Mouse (Mus musculus): Measurements from ENCODE around the gene AC170998.1. TPM values are rescaled to one million over a fixed set of nuclear protein-coding genes. Genes with fewer than 3 reads are reported as not detected.
"Not testable (repeated sequence)": the region's sequence is repeated elsewhere in the genome, so short reads cannot be mapped to it uniquely, and the experiment has no call there.

The AC170998.1 gene
- polyA plus RNA-seq, 1 experiment from 2014 or later, result 2.1 TPM

- Histone ChIP-seq H3K4me3 (ENCODE audit: low read depth, low read length) (peak overlapping the region; percentile 40), H3K27me3 (ENCODE audit: control insufficient read depth, insufficient read depth, low read length) (peaks cover 30% of the 10 kb centered on the region), H3K9me3 (ENCODE audit: control insufficient read depth, low read length) (no peaks in the 10 kb centered on the region), H3K9ac (ENCODE audit: low read length) (peak overlapping the region; percentile 40; the same call in 1 of the 2 replicates), H3K36me3 (ENCODE audit: control insufficient read depth, insufficient read depth, low read length) (no peaks in the 10 kb centered on the region), H3K27ac (replicated peaks; ENCODE audit: low read depth, low read length) (no peak overlapping the region), H3K4me1 (ENCODE audit: control insufficient read depth, insufficient read depth, low read length) (peaks cover 18% of the 10 kb centered on the region), H3K4me2 (ENCODE audit: low read depth, severe bottlenecking) (peak overlapping the region; percentile 87)
- WGBS, result 6% methylated on average over 24 of the region's 24 CpGs
- ATAC-seq (ENCODE audit: insufficient number of reproducible peaks, low FRiP score, low TSS enrichment, low read depth), result no peak
- DNase-seq (ENCODE audit: low spot score), result peak; percentile 51
Observed at GRCm38 (mm10) chr17:28769875-28770421, 44.1 kb downstream of the AC170998.1 start.

GRCm38 (mm10) chr17:28771289-28771688 lies 45.4 kb downstream of the AC170998.1 start:
- no peak overlapping the region for H3K4me2 ChIP-seq (ENCODE audit: low read depth, severe bottlenecking)
- H3K4me3 ChIP-seq (ENCODE audit: low read depth, low read length), result no peak overlapping the region
- H3K4me1 ChIP-seq (ENCODE audit: control insufficient read depth, insufficient read depth, low read length), result peaks cover 18% of the 10 kb centered on the region
- no peak overlapping the region for H3K9ac ChIP-seq (ENCODE audit: low read length)
- H3K9me3 ChIP-seq (ENCODE audit: control insufficient read depth, low read length), result no peaks in the 10 kb centered on the region
- DNase-seq (ENCODE audit: low spot score) (no peak), ATAC-seq (ENCODE audit: insufficient number of reproducible peaks, low FRiP score, low TSS enrichment, low read depth) (no peak)
- no peak overlapping the region for H3K27ac ChIP-seq (replicated peaks; ENCODE audit: low read depth, low read length)
- 87% methylated on average over 5 of the region's 5 CpGs for WGBS
- H3K36me3 ChIP-seq (ENCODE audit: control insufficient read depth, insufficient read depth, low read length), result no peaks in the 10 kb centered on the region
- H3K27me3 ChIP-seq (ENCODE audit: control insufficient read depth, insufficient read depth, low read length), result peaks cover 30% of the 10 kb centered on the region

- not testable (repeated sequence) for H3K4me2 ChIP-seq (ENCODE audit: low read depth, severe bottlenecking); H3K9ac ChIP-seq (ENCODE audit: low read length); ATAC-seq (ENCODE audit: insufficient number of reproducible peaks, low FRiP score, low TSS enrichment, low read depth); H3K27ac ChIP-seq (replicated peaks; ENCODE audit: low read depth, low read length); H3K4me3 ChIP-seq (ENCODE audit: low read depth, low read length); H3K9me3 ChIP-seq (ENCODE audit: control insufficient read depth, low read length); DNase-seq (ENCODE audit: low spot score); H3K36me3 ChIP-seq (ENCODE audit: control insufficient read depth, insufficient read depth, low read length)
- Histone ChIP-seq H3K27me3 (ENCODE audit: control insufficient read depth, insufficient read depth, low read length) (peaks cover 17% of the 10 kb centered on the region), H3K4me1 (ENCODE audit: control insufficient read depth, insufficient read depth, low read length) (peaks cover 12% of the 10 kb centered on the region)
- whole genome bisulfite sequencing, result 90% methylated on average over 9 of the region's 9 CpGs
Observed at GRCm38 (mm10) chr17:28774303-28774702, 48.4 kb downstream of the AC170998.1 start.

- no peaks in the 10 kb centered on the region for H3K9me3 ChIP-seq (ENCODE audit: control insufficient read depth, low read length)
- DNase-seq (ENCODE audit: low spot score), result no peak
- no peak for ATAC-seq (ENCODE audit: insufficient number of reproducible peaks, low FRiP score, low TSS enrichment, low read depth)
- peaks cover 4% of the 10 kb centered on the region; the same call in 1 of the 2 replicates for H3K4me1 ChIP-seq (ENCODE audit: control insufficient read depth, insufficient read depth, low read length)
- H3K36me3 ChIP-seq (ENCODE audit: control insufficient read depth, insufficient read depth, low read length), result no peaks in the 10 kb centered on the region
- H3K4me2 ChIP-seq (ENCODE audit: low read depth, severe bottlenecking), result no peak overlapping the region
- H3K27ac ChIP-seq (replicated peaks; ENCODE audit: low read depth, low read length), result no peak overlapping the region
- no peak overlapping the region for H3K4me3 ChIP-seq (ENCODE audit: low read depth, low read length)
- WGBS, result 93% methylated on average over 4 of the region's 4 CpGs
- no peak overlapping the region for H3K9ac ChIP-seq (ENCODE audit: low read length)
- peaks cover 8% of the 10 kb centered on the region for H3K27me3 ChIP-seq (ENCODE audit: control insufficient read depth, insufficient read depth, low read length)
Observed at GRCm38 (mm10) chr17:28775161-28775560, 49.3 kb downstream of the AC170998.1 start.

Other genes with a start within 250 kb of the AC170998.1 start
- gene Fkbp5, start 208.6 kb upstream of the AC170998.1 start, polyA plus RNA-seq (2014; fragmentation: Nextera tagmentation; extraction: Ambion mirVana), result 11.6 and 12.2 TPM in 2 replicates
- not detected in 2 replicates for gene Armc12, start 195.3 kb upstream of the AC170998.1 start, polyA plus RNA-seq (2014; fragmentation: Nextera tagmentation; extraction: Ambion mirVana)
- not detected in 2 replicates for gene Clpsl2, start 176.7 kb upstream of the AC170998.1 start, polyA plus RNA-seq (2014; fragmentation: Nextera tagmentation; extraction: Ambion mirVana)
- gene Clps, start 165.3 kb upstream of the AC170998.1 start, polyA plus RNA-seq (2014; fragmentation: Nextera tagmentation; extraction: Ambion mirVana), result not detected in 2 replicates
- gene Lhfpl5, start 150.4 kb upstream of the AC170998.1 start, polyA plus RNA-seq (2014; fragmentation: Nextera tagmentation; extraction: Ambion mirVana), result 0.26 and 0.36 TPM in 2 replicates
- 124 and 125 TPM in 2 replicates for gene Srpk1, start 103.4 kb upstream of the AC170998.1 start, polyA plus RNA-seq (2014; fragmentation: Nextera tagmentation; extraction: Ambion mirVana)
- gene Slc26a8, start 35.9 kb upstream of the AC170998.1 start, polyA plus RNA-seq (2014; fragmentation: Nextera tagmentation; extraction: Ambion mirVana), result 0.43 and 0.61 TPM in 2 replicates
- 51.5 and 53.8 TPM in 2 replicates for gene Mapk14, start 34.8 kb upstream of the AC170998.1 start, polyA plus RNA-seq (2014; fragmentation: Nextera tagmentation; extraction: Ambion mirVana)
- 4.9 and 5.0 TPM in 2 replicates for gene Mapk13, start 43.2 kb downstream of the AC170998.1 start, polyA plus RNA-seq (2014; fragmentation: Nextera tagmentation; extraction: Ambion mirVana)
- gene Brpf3, start 75.0 kb downstream of the AC170998.1 start, polyA plus RNA-seq (2014; fragmentation: Nextera tagmentation; extraction: Ambion mirVana), result 9.6 and 12.4 TPM in 2 replicates
- gene Pnpla1, start 132.3 kb downstream of the AC170998.1 start, polyA plus RNA-seq (2014; fragmentation: Nextera tagmentation; extraction: Ambion mirVana), result not detected in 2 replicates
- 0.07 and 0.29 TPM in 2 replicates for gene 4930539E08Rik, start 189.2 kb downstream of the AC170998.1 start, polyA plus RNA-seq (2014; fragmentation: Nextera tagmentation; extraction: Ambion mirVana)
- not detected in 2 replicates for gene Pxt1, start 217.8 kb downstream of the AC170998.1 start, polyA plus RNA-seq (2014; fragmentation: Nextera tagmentation; extraction: Ambion mirVana)
- gene Kctd20, start 225.9 kb downstream of the AC170998.1 start, polyA plus RNA-seq (2014; fragmentation: Nextera tagmentation; extraction: Ambion mirVana), result 106 and 114 TPM in 2 replicates

All from limb, embryonic 11.5 days (tissue).